Mouse (Mus musculus) liver, adult 2 months (tissue): Measurements from ENCODE around the gene Gp1bb. TPM values are rescaled to one million over a fixed set of nuclear protein-coding genes. Genes with fewer than 3 reads are reported as not detected.

Experiments used
- DNase-seq: peaks from one replicate; pipeline ENCODE4 v3.0.0-alpha.2; 2011; ENCODE audit warnings: low read depth, low spot score; ENCODE audit errors: extremely low read depth
- H3K27ac ChIP-seq: fragments of 200-500 bp; replicated peaks from 2 replicates; pipeline ENCODE4 v1.5.1; 2012; ENCODE audit warnings: low read depth, mild to moderate bottlenecking, control low read depth, inconsistent platforms, low read length; ENCODE audit not compliant: insufficient read depth
- H3K27me3 ChIP-seq: fragments of 200-500 bp; 2 replicates; pipeline ENCODE4 v1.6.1; 2012; ENCODE audit warnings: mild to moderate bottlenecking, moderate library complexity, low read length, inconsistent platforms; ENCODE audit not compliant: control insufficient read depth, insufficient read depth
- H3K36me3 ChIP-seq: fragments of 200-500 bp; 2 replicates; pipeline ENCODE4 v1.6.1; 2012; ENCODE audit warnings: low read length, inconsistent platforms; ENCODE audit not compliant: control insufficient read depth, insufficient read depth
- H3K4me1 ChIP-seq: fragments of 200-500 bp; 2 replicates; pipeline ENCODE4 v1.6.1; 2011; ENCODE audit warnings: low read length; ENCODE audit not compliant: control insufficient read depth, insufficient read depth
- H3K4me3 ChIP-seq: fragments of 200-500 bp; 2 replicates; pipeline ENCODE4 v1.5.1; 2011; ENCODE audit warnings: low read depth, mild to moderate bottlenecking, control low read depth, low read length, moderate library complexity; ENCODE audit not compliant: insufficient read depth
- H3K79me2 ChIP-seq: fragments of 200-500 bp; 2 replicates; pipeline ENCODE4 v1.6.1; 2012; ENCODE audit warnings: inconsistent platforms, mild to moderate bottlenecking, low read length, moderate library complexity; ENCODE audit not compliant: control insufficient read depth, insufficient read depth
- H3K9ac ChIP-seq: fragments of 200-500 bp; 2 replicates; pipeline ENCODE4 v1.6.1; 2012; ENCODE audit warnings: low read depth, mild to moderate bottlenecking, control low read depth, inconsistent platforms, low read length
- CTCF ChIP-seq: fragments of 200-500 bp; IDR thresholded peaks from 2 replicates; pipeline ENCODE4 v1.5.1; 2011; ENCODE audit warnings: low read depth, low read length, control low read depth
- POLR2A ChIP-seq: fragments of 200-500 bp; IDR thresholded peaks from 2 replicates; pipeline ENCODE4 v1.6.1; 2011; ENCODE audit warnings: low read length, control low read depth; ENCODE audit not compliant: insufficient read depth; ENCODE audit errors: extremely low read depth
- WGBS: fragments of 180-500 bp; shearing (Covaris S2); methylation state at CpG from one replicate; pipeline ENCODE4 v1.1.7; 2018; 5-methylcytosine and 5-hydroxymethylcytosine counted together
- polyA plus RNA-seq: library from polyadenylated mRNA; depleted of rRNA; stranded (reverse); fragments of >200 nt; gene quantifications from 2 replicates; pipeline ENCODE4 v1.2.3, GENCODE M21; 2012
- total RNA-seq: library from RNA; depleted of rRNA; stranded (reverse); fragments of >200 nt; gene quantifications from 2 replicates; pipeline ENCODE4 v1.2.3, GENCODE M21; 2014

The Gp1bb gene
- total and polyA plus RNA-seq, 2 experiments = not detected

GRCm38 (mm10) chr16:18583169-18583568 lies 39.0 kb downstream of the Gp1bb start:
- no peak for TF ChIP-seq CTCF
- no peak for TF ChIP-seq POLR2A
- H3K9ac ChIP-seq = no peak overlapping the region
- no peaks in the 10 kb centered on the region for H3K4me1 ChIP-seq
- H3K4me3 ChIP-seq = no peak overlapping the region
- H3K79me2 ChIP-seq = no peaks in the 10 kb centered on the region
- no peaks in the 10 kb centered on the region for H3K36me3 ChIP-seq
- H3K27ac ChIP-seq = no peak overlapping the region
- no peak for DNase-seq
- 51% methylated on average over 10 of the region's 10 CpGs for WGBS
- peaks cover 40% of the 10 kb centered on the region for H3K27me3 ChIP-seq

- Histone ChIP-seq H3K36me3 (no peaks in the 10 kb centered on the region), H3K79me2 (no peaks in the 10 kb centered on the region), H3K9ac (no peak overlapping the region), H3K27me3 (peaks cover 40% of the 10 kb centered on the region), H3K27ac (no peak overlapping the region), H3K4me1 (no peaks in the 10 kb centered on the region), H3K4me3 (no peak overlapping the region)
- WGBS = 6% methylated on average over 67 of the region's 67 CpGs
- TF ChIP-seq CTCF (no peak), POLR2A (no peak)
- DNase-seq = no peak
These were observed 39.6 kb downstream of the Gp1bb start for GRCm38 (mm10) chr16:18582426-18583148.

GRCm38 (mm10) chr16:18581623-18582205 lies 40.5 kb downstream of the Gp1bb start:
- no peaks in the 10 kb centered on the region for H3K36me3 ChIP-seq
- no peaks in the 10 kb centered on the region for H3K4me1 ChIP-seq
- no peak overlapping the region for H3K9ac ChIP-seq
- TF ChIP-seq CTCF (no peak), POLR2A (no peak)
- H3K4me3 ChIP-seq = no peak overlapping the region; the same call in 1 of the 2 replicates
- H3K27me3 ChIP-seq = peaks cover 39% of the 10 kb centered on the region
- DNase-seq = no peak
- H3K79me2 ChIP-seq = no peaks in the 10 kb centered on the region
- WGBS = 2% methylated on average over 65 of the region's 66 CpGs
- H3K27ac ChIP-seq = no peak overlapping the region

- TF ChIP-seq POLR2A (no peak), CTCF (no peak)
- no peaks in the 10 kb centered on the region for H3K79me2 ChIP-seq
- no peak overlapping the region; the same call in 1 of the 2 replicates for H3K4me3 ChIP-seq
- WGBS = 5% methylated on average over 21 of the region's 21 CpGs
- H3K4me1 ChIP-seq = no peaks in the 10 kb centered on the region
- no peak overlapping the region for H3K27ac ChIP-seq
- peaks cover 33% of the 10 kb centered on the region for H3K27me3 ChIP-seq
- H3K36me3 ChIP-seq = no peaks in the 10 kb centered on the region
- no peak overlapping the region for H3K9ac ChIP-seq
- no peak for DNase-seq
These were observed 41.1 kb downstream of the Gp1bb start for GRCm38 (mm10) chr16:18581050-18581622.

- DNase-seq = no peak
- 57% methylated on average over 2 of the region's 2 CpGs for WGBS
- Histone ChIP-seq H3K27me3 (peaks cover 29% of the 10 kb centered on the region), H3K79me2 (no peaks in the 10 kb centered on the region), H3K4me3 (no peak overlapping the region), H3K36me3 (no peaks in the 10 kb centered on the region), H3K4me1 (no peaks in the 10 kb centered on the region), H3K9ac (no peak overlapping the region), H3K27ac (no peak overlapping the region)
- TF ChIP-seq CTCF = no peak
- TF ChIP-seq POLR2A = no peak
These were observed 41.8 kb downstream of the Gp1bb start for GRCm38 (mm10) chr16:18580389-18580788.
